Mouse (Mus musculus) limb, embryonic 10.5 days (tissue): ENCODE measurements around the gene Cul3. TPM values are rescaled to one million over a fixed set of nuclear protein-coding genes. Genes with fewer than 3 reads are reported as not detected.

Experiments used
- DNase-seq: peaks from one replicate; pipeline ENCODE4 v3.0.0-alpha.2; 2017; ENCODE audit warnings: low spot score
- H3K27ac ChIP-seq: fragments of 300-500 bp; sonication (generic); 2 replicates; pipeline ENCODE4 v1.5.1; 2016; ENCODE audit warnings: mild to moderate bottlenecking
- H3K27me3 ChIP-seq: fragments of 300-500 bp; sonication (generic); 2 replicates; pipeline ENCODE4 v1.6.1; 2016; ENCODE audit warnings: low read depth, mild to moderate bottlenecking; ENCODE audit not compliant: poor library complexity, severe bottlenecking
- H3K36me3 ChIP-seq: fragments of 300-500 bp; sonication (generic); 2 replicates; pipeline ENCODE4 v1.6.1; 2016; ENCODE audit warnings: mild to moderate bottlenecking, moderate library complexity
- H3K4me1 ChIP-seq: fragments of 300-500 bp; sonication (generic); 2 replicates; pipeline ENCODE4 v1.6.1; 2016
- H3K4me3 ChIP-seq: fragments of 300-500 bp; sonication (generic); 2 replicates; pipeline ENCODE4 v1.5.1; 2016; ENCODE audit warnings: mild to moderate bottlenecking, moderate library complexity
- H3K9me3 ChIP-seq: fragments of 300-500 bp; sonication (generic); replicated peaks from 2 replicates; pipeline ENCODE4 v1.6.1; 2016; ENCODE audit warnings: mild to moderate bottlenecking
- WGBS: fragments of 180-500 bp; shearing (Covaris S2); methylation state at CpG from one replicate; pipeline ENCODE4 v1.1.7; 2016; 5-methylcytosine and 5-hydroxymethylcytosine counted together
- polyA plus RNA-seq: library from polyadenylated mRNA; unstranded; fragments of >200 nt; fragmentation: Nextera tagmentation; extraction: Ambion mirVana; gene quantifications from 2 replicates; pipeline ENCODE4 v1.2.1, GENCODE M21; 2016

Cul3 gene
- polyA plus RNA-seq, 1 experiment from 2014 or later, result 33.7 TPM

DNA sequence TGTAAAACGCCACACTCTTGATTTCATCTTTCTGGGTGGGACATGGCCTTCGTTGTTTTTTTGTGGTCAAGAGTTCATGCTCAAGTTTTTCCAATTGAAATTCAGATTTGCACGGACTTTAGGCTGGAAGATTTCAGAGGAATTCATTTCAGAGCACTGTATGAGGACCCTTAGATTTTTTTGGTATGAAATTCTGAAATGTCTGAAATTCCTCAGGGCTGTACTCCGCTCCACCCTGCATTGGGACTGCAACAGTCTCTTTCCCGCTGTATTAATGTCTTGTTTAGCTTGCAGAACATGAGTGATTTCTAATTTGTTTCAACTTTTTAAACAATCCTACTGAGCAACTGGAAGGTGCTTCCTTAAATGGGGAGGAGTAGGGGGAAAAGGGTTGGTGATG, 90.0 kb downstream of the Cul3 start:
- Histone ChIP-seq H3K27ac (no peak overlapping the region), H3K36me3 (no peaks in the 10 kb centered on the region), H3K9me3 (no peaks in the 10 kb centered on the region), H3K27me3 (no peaks in the 10 kb centered on the region), H3K4me1 (no peaks in the 10 kb centered on the region), H3K4me3 (no peak overlapping the region)
- DNase-seq, result no peak
- whole genome bisulfite sequencing, result 94% methylated on average over 5 of the region's 5 CpGs

DNA sequence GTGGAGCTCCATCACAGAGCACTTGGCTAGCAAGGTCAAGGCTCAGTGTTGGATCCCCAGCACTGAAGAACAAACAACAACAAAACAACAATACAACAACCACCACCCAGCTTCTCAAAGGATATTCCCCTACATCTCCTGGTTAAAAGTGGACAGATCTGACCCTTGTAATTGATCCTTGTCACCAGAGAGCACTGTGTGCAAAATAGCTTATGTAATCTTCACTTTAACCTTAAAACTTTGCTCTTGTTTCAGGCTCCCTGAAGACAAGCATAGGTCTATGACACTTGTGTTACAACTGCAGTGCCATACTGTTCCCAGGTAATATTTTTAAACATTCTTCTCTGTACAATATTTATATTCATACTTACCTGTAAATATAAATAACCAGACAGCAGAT, 93.1 kb downstream of the Cul3 start:
- DNase-seq, result no peak
- no peak overlapping the region for H3K27ac ChIP-seq
- H3K36me3 ChIP-seq, result no peaks in the 10 kb centered on the region
- H3K4me1 ChIP-seq, result no peaks in the 10 kb centered on the region
- H3K4me3 ChIP-seq, result no peak overlapping the region
- no peaks in the 10 kb centered on the region for H3K27me3 ChIP-seq
- no peaks in the 10 kb centered on the region for H3K9me3 ChIP-seq

DNA sequence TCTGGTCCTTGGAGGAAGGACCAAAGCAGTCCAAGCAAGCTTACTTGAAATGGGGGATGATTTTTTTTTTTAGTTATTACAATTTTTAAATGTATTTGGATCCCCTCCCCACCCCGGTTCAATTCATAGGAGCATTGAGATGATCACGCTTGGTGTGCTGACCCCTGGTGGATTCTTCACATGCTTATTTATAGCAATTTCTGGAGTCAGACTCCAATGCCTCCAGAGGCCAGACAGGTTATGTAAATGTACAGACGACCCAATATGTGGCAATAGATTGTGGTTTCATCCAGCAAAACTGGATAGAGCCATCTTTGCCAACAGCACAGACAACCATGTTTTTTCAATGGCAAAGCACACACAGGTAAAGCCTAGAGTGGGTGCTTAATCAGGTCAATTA, 96.2 kb downstream of the Cul3 start:
- H3K4me1 ChIP-seq, result peaks cover 5% of the 10 kb centered on the region; the same call in 1 of the 2 replicates
- WGBS, result 76% methylated on average over 3 of the region's 3 CpGs
- H3K9me3 ChIP-seq, result no peaks in the 10 kb centered on the region
- no peaks in the 10 kb centered on the region for H3K36me3 ChIP-seq
- H3K4me3 ChIP-seq, result no peak overlapping the region
- no peak for DNase-seq
- no peak overlapping the region for H3K27ac ChIP-seq
- H3K27me3 ChIP-seq, result no peaks in the 10 kb centered on the region

DNA sequence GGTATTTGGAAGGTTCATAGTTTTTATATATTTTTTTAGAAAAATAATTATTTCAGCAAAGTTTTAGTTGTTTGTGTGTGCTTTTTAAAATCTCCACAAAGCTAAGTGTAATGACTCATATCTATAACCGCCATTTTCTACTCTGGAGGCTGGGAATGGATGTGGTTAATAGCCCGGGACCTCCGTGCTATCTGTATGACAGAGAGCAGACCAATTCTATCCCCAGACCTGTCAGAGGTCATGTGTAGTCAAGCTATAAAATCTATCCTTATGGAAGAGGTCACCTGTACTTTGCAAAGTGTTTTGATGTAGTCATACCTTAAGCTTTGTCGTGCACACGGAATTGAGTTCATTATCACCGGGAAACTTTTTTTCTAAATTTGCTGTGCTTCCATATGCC, 98.7 kb downstream of the Cul3 start:
- WGBS, result 93% methylated on average over 6 of the region's 6 CpGs
- no peaks in the 10 kb centered on the region for H3K27me3 ChIP-seq
- DNase-seq, result no peak
- H3K9me3 ChIP-seq, result no peaks in the 10 kb centered on the region
- no peak overlapping the region for H3K4me3 ChIP-seq
- H3K27ac ChIP-seq, result no peak overlapping the region
- H3K4me1 ChIP-seq, result peaks cover 5% of the 10 kb centered on the region; the same call in 1 of the 2 replicates
- H3K36me3 ChIP-seq, result no peaks in the 10 kb centered on the region

DNA sequence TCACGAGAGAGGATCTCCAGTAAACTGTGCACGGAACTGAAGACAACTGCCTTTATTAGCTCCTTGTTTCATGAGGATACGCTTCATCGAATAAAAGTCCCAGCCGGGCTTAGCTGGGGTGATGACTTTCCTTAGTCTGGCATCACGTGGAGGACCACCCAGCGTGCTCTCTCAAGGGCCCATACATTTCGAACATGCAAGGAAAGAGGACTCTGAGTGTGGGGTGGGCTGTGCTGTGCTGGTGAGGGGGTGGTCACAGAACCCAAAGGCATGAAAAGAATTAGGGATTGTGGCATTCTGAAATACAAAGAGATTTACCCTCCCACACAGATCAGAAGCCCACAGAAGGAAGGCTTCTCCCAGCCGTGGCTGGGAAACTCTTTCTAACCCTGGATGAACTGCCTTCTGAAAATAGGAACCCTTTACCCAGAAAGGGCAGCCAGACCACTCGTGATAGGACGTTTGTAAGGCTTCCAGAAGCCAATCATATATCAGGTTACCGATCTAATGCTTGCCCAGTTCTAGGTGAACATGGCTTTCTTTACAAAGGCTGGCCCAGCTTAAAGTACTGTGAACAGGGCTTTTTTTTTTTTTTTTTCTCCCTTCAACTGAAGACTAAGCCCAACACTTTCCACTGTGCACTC, 100.1 kb downstream of the Cul3 start:
- Histone ChIP-seq H3K4me1 (peaks cover 10% of the 10 kb centered on the region; the same call in 1 of the 2 replicates), H3K9me3 (no peaks in the 10 kb centered on the region), H3K27ac (no peak overlapping the region), H3K36me3 (no peaks in the 10 kb centered on the region), H3K27me3 (no peaks in the 10 kb centered on the region), H3K4me3 (no peak overlapping the region)
- no peak for DNase-seq
- 63% methylated on average over 12 of the region's 12 CpGs for WGBS

DNA sequence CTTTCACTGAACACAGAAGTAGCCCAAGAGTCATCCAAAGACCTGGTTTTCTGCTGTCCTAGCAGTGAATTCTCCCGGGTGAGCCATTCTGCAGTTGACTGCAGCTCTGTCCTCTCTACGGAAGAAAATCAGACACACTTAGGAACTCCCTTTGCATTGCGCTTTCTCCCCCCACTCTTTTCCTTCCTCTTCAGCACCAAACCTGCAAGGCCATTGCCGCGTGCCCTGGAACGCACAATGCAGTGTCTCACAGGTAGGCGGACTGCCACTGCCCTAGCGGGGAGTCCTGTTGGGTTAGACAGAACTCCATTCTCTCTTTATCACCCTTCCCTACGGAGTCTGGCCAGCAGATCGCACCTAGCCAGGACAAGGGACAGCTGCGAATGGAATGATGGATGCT, 100.8 kb downstream of the Cul3 start:
- H3K27me3 ChIP-seq, result no peaks in the 10 kb centered on the region
- peaks cover 10% of the 10 kb centered on the region; the same call in 1 of the 2 replicates for H3K4me1 ChIP-seq
- DNase-seq, result no peak
- H3K9me3 ChIP-seq, result no peaks in the 10 kb centered on the region
- H3K36me3 ChIP-seq, result no peaks in the 10 kb centered on the region
- no peak overlapping the region for H3K4me3 ChIP-seq
- 77% methylated on average over 11 of the region's 11 CpGs for WGBS
- no peak overlapping the region for H3K27ac ChIP-seq

DNA sequence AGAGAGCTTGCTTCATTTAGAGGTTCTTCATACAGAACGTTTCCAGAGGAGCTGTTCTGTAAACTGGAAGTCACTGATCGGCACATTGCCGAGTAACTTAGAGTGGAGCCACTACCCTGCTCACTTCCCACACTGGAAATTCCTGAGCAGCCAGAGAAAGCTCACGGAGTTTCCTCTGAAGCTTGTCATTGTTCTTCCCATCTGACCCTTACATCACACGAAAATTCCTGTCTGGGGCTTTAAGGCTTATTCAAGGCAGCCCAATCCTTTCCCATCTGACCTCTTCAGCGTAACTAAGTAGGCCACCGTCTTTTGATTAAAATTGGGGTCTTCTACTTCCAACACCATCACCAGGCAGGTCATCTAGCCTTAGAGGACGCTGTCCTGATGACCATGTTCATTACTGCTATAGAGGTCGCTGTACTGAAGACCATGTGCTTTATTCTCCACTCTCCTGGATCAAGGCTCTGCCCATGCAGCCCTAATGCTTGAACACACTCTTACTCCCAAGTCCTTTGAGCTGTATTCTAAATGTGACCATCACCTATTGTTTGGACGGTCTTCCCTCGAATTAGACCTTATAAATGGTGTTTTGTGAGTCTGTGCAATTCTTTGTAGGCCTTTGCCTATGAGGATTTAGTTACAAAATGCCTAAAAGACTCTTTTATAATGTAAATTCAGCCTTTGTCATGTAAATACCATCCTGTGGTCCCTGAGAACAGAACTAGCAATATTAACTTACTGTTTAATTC, 103.2 kb downstream of the Cul3 start:
- no peak for DNase-seq
- no peaks in the 10 kb centered on the region for H3K9me3 ChIP-seq
- H3K4me3 ChIP-seq, result no peak overlapping the region
- no peaks in the 10 kb centered on the region for H3K36me3 ChIP-seq
- H3K27ac ChIP-seq, result no peak overlapping the region
- 76% methylated on average over 11 of the region's 11 CpGs for WGBS
- no peaks in the 10 kb centered on the region for H3K27me3 ChIP-seq
- peaks cover 10% of the 10 kb centered on the region; the same call in 1 of the 2 replicates for H3K4me1 ChIP-seq

DNA sequence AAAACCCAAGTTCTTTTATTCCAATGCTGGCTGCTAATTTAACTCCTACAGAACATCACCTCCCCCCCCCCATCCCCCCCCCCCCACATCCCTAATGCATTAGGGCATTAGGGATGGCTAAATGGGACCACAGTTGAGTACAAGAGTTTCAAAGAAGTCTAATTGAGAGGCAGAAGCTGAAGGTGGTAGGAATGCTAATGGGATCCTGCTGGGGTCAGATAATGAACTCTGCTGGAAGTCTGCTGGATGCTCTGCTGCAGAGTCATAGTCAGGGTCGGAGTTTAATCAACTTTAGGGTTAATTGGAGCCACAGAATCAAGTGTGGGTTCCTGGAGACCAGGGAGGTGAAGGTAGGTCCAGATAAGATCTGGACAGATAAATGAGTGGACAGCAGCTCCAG, 104.2 kb downstream of the Cul3 start:
- no peak for DNase-seq
- 15% methylated on average over 1 of the region's 1 CpGs for WGBS
- H3K4me3 ChIP-seq, result no peak overlapping the region
- H3K36me3 ChIP-seq, result no peaks in the 10 kb centered on the region
- H3K27ac ChIP-seq, result no peak overlapping the region
- no peaks in the 10 kb centered on the region for H3K27me3 ChIP-seq
- peaks cover 10% of the 10 kb centered on the region; the same call in 1 of the 2 replicates for H3K4me1 ChIP-seq
- H3K9me3 ChIP-seq, result no peaks in the 10 kb centered on the region

DNA sequence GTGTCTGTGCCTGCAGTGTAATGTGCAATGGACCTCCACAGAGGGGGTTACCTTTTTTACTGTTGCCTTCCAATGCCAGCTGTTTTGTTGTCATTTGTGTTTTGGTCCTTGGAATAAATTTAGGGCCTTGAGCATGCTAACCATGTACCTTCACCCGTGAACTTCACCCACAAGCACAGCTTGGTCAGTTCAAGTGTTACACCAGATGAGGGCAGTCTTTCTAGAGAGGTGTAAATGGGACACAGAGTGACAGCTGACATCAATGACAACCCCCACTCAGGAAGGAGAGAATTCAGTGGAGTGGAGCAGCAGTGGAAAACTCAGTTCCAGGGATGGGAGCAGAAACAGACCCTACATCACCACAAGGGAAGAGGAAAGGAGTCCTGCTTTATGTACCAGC, 109.7 kb downstream of the Cul3 start:
- no peak overlapping the region for H3K27ac ChIP-seq
- no peaks in the 10 kb centered on the region for H3K4me1 ChIP-seq
- no peaks in the 10 kb centered on the region for H3K36me3 ChIP-seq
- 65% methylated on average over 1 of the region's 1 CpGs for WGBS
- no peak overlapping the region for H3K4me3 ChIP-seq
- no peak for DNase-seq
- no peaks in the 10 kb centered on the region for H3K9me3 ChIP-seq
- no peaks in the 10 kb centered on the region for H3K27me3 ChIP-seq

DNA sequence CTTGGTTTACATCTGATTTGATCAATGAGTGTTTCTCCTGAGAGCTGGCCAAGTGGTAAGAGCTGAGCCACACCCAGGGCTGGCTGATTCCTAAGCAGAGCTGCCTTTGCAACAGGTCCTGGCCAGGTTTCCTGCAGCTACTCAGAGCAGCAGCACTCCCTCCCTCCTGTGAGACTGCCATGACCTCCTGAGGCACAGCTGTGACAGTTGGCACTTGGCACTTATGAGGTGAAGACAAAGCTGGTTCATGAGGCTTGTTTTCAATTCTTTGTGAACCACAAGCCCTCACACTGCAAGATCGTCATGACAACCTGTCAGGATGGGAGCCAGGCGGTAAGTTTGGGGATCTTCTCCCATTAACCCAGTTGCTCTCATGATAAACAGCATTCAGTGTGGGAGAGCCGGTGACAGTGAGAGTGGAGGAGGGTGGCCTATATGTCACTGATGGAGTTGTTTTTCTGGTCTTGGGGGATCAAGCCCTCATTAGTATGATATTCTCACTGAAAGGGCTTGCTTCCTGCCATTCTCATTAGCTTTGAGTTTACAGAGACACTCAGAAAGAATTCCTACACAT, 115.4 kb downstream of the Cul3 start:
- 37% methylated on average over 3 of the region's 3 CpGs for WGBS
- Histone ChIP-seq H3K4me1 (peaks cover 4% of the 10 kb centered on the region), H3K27ac (no peak overlapping the region)

DNA sequence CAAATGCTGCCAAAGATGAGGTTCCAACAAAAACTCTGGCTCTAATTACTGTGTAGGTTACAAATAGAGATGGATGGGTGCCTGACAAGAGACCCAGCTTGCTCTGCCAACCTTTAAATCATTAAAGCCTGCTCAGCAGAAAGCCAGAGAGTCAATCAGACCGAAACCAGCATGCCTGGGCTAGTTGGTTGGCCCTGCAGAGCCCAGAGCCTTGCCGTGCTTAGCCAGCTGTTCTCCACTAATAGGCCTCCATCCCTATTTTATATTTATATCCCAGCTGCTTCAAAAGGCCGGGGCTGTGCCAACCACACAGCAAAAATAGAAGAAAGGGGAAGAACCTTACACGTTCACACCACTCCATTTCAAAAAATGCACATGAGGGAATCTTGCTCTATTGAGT, 119.1 kb downstream of the Cul3 start:
- 54% methylated on average over 4 of the region's 4 CpGs for WGBS
- Histone ChIP-seq H3K9me3 (no peaks in the 10 kb centered on the region), H3K27ac (no peak overlapping the region), H3K27me3 (no peaks in the 10 kb centered on the region), H3K36me3 (no peaks in the 10 kb centered on the region), H3K4me1 (peaks cover 11% of the 10 kb centered on the region), H3K4me3 (no peak overlapping the region)
- no peak for DNase-seq

More for the DNA sequence above, 115.4 kb downstream of the Cul3 start:
- no peak overlapping the region for H3K4me3 ChIP-seq
- H3K27me3 ChIP-seq, result no peaks in the 10 kb centered on the region
- no peaks in the 10 kb centered on the region for H3K9me3 ChIP-seq
- H3K36me3 ChIP-seq, result no peaks in the 10 kb centered on the region
- DNase-seq, result no peak

DNA sequence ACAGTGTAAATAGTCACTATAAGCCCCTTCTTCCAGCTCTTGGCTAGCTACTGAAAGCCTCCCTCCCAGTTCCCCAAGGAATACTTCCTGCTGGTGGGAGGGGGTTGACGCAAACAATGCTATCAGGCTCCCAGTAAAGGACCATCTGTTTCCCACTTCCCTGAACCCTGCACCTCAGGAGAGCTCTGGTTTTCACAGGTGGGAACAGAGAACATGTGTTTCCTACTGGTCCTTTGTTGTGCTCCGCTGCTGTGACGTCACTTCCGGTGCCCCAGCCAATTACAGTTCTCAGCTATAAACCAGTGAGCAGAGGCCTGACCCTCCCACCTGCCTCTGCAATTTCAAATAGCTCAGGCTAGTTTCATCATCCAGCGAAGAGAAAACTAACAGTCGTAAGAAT, 122.0 kb downstream of the Cul3 start, which contains the start of gene Fam124b:
Fam124b (minus strand) TSS at position 206 of the 400 bp plus-strand sequence.
- H3K4me3 ChIP-seq, result no peak within 1 kb of the TSS
- no peaks in the 10 kb centered on the region for H3K9me3 ChIP-seq
- 80% methylated on average over 6 of the region's 6 CpGs for WGBS
- no peaks in the 10 kb centered on the region for H3K36me3 ChIP-seq
- DNase-seq, result peak; percentile 41
- H3K4me1 ChIP-seq, result peaks cover 7% of the 10 kb centered on the region; the same call in 1 of the 2 replicates
- no peaks in the 10 kb centered on the region for H3K27me3 ChIP-seq
- peak within 1 kb of the TSS; percentile 56 for H3K27ac ChIP-seq
